Mouse (Mus musculus): Measurements from ENCODE around the gene Prpf3.
"Not testable (repeated sequence)": the region's sequence is repeated elsewhere in the genome, so short reads cannot be mapped to it uniquely, and the experiment has no call there.

The Prpf3 gene

GRCm38 (mm10) chr3:95879063-95879462 is 23.4 kb upstream of the Prpf3 start:
- DNase-seq, result no peak

- DNase-seq, result no peak
These were observed 16.4 kb upstream of the Prpf3 start for GRCm38 (mm10) chr3:95872048-95872447.

GRCm38 (mm10) chr3:95871392-95871867 is 15.7 kb upstream of the Prpf3 start, which contains the start of gene Mrps21:
Gene Mrps21, minus strand, starts transcription at chr3:95871519.
- peak; percentile 92 for DNase-seq

- DNase-seq, result no peak
These were observed 15.3 kb upstream of the Prpf3 start for GRCm38 (mm10) chr3:95870976-95871375.

- no peak for DNase-seq
These were observed 11.7 kb upstream of the Prpf3 start for GRCm38 (mm10) chr3:95867408-95867807.

GRCm38 (mm10) chr3:95866071-95866470 is 10.4 kb upstream of the Prpf3 start:
- DNase-seq, result peak; percentile 43

GRCm38 (mm10) chr3:95865571-95865970 is 9.9 kb upstream of the Prpf3 start:
- DNase-seq, result no peak

GRCm38 (mm10) chr3:95865050-95865449 is 9.4 kb upstream of the Prpf3 start:
- DNase-seq, result no peak

- no peak for DNase-seq
These were observed 7.9 kb upstream of the Prpf3 start for GRCm38 (mm10) chr3:95863578-95863977.

GRCm38 (mm10) chr3:95861796-95862195 is 6.1 kb upstream of the Prpf3 start:
- peak; percentile 82 for DNase-seq

- DNase-seq, result peak; percentile 34
These were observed 5.5 kb upstream of the Prpf3 start for GRCm38 (mm10) chr3:95861216-95861615.

- DNase-seq, result no peak
These were observed 4.6 kb upstream of the Prpf3 start for GRCm38 (mm10) chr3:95860323-95860722.

GRCm38 (mm10) chr3:95858278-95858677 is 2.6 kb upstream of the Prpf3 start:
- not testable (repeated sequence) for DNase-seq

- not testable (repeated sequence) for DNase-seq
These were observed 1.4 kb upstream of the Prpf3 start for GRCm38 (mm10) chr3:95857050-95857449.

GRCm38 (mm10) chr3:95856115-95856514 is 430 bp upstream of the Prpf3 start:
- DNase-seq, result no peak

GRCm38 (mm10) chr3:95851317-95851716 is 4.4 kb downstream of the Prpf3 start:
- DNase-seq, result no peak

GRCm38 (mm10) chr3:95850611-95851010 is 5.1 kb downstream of the Prpf3 start:
- DNase-seq, result no peak

- no peak for DNase-seq
These were observed 13.0 kb downstream of the Prpf3 start for GRCm38 (mm10) chr3:95842503-95843214.

GRCm38 (mm10) chr3:95839250-95839649 is 16.4 kb downstream of the Prpf3 start:
- no peak for DNase-seq

GRCm38 (mm10) chr3:95829053-95829452 is 26.6 kb downstream of the Prpf3 start:
- DNase-seq, result no peak

GRCm38 (mm10) chr3:95826275-95826674 is 29.4 kb downstream of the Prpf3 start:
- no peak for DNase-seq

GRCm38 (mm10) chr3:95820046-95821010 is 35.4 kb downstream of the Prpf3 start:
- no peak for DNase-seq

GRCm38 (mm10) chr3:95819351-95819985 is 36.2 kb downstream of the Prpf3 start:
- peak; percentile 100 for DNase-seq

Data from kidney, postnatal 10 days (tissue).